Mouse (Mus musculus) ES-Bruce4 (cell line): Measurements from ENCODE around the gene Olfr370.

ENCODE experiments used
- CTCF ChIP-seq: IDR thresholded peaks from one replicate; pipeline ENCODE4 v1.8.1; 2011; ENCODE audit warnings: low read depth, low read length
- POLR2A ChIP-seq: IDR thresholded peaks from one replicate; pipeline ENCODE4 v1.8.1; 2011; ENCODE audit warnings: low read length; ENCODE audit not compliant: insufficient read depth

DNA sequence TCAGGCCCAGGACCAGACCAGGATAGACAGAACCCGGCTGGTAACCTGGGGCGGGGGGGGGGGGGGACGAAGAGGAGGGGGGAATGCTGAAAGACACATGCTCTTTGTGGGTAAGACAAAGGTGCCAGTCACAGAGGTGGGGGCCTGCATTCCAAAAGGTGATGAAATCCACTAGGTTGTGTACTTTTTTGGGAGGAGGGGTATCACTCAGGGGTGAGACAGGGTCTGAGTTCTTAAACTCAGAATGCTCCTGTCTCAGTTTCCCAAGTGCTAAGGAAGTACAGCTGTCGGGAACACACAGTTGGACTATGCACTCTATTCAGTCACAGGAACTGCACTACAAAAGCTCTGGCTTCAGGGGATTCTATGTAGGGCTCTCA, 40.9 kb downstream of the Olfr370 start:
- TF ChIP-seq CTCF (no peak), POLR2A (no peak)
